Mouse (Mus musculus) megakaryocyte, embryonic 14.5 days (primary cell): ENCODE data around the gene Lyl1.

Experiments used
- FLI1 ChIP-seq: IDR thresholded peaks from 2 replicates; pipeline ENCODE4 v1.6.1; 2012; ENCODE audit warnings: low read length, inconsistent platforms, mixed read lengths
- GATA1 ChIP-seq: IDR thresholded peaks from 3 replicates; pipeline ENCODE4 v1.6.1; 2012; ENCODE audit warnings: mixed read lengths, low read length, inconsistent platforms, borderline replicate concordance

- TF ChIP-seq GATA1 = no peak
- TF ChIP-seq FLI1 = no peak
These were observed 10.1 kb downstream of the Lyl1 start for GRCm38 (mm10) chr8:84711312-84711711.
